Mouse (Mus musculus): ENCODE measurements around the gene Sf3b5.

Sf3b5 gene

DNA sequence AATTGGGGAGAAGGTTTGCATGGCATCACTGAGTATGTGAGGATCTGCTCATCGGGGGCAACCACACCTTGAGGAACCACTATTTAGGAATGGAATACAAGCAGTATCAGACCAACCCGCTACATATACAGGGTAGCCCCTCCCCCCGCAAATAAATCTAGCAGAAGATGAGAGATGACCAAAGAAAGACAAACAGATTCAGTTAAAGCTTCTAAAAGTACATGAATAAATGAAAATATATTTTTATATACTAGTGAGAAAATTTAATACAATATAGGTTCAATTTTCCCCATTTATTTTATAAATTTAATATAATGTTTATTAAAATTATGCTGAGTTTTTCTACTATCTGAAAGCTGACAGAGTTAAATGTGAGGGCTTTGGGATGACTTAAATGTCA, at the start of gene Sf3b5:
Gene Sf3b5 (plus strand): TSS at position 301 of the 400 bp plus-strand sequence.
- DNase-seq: no peak

DNA sequence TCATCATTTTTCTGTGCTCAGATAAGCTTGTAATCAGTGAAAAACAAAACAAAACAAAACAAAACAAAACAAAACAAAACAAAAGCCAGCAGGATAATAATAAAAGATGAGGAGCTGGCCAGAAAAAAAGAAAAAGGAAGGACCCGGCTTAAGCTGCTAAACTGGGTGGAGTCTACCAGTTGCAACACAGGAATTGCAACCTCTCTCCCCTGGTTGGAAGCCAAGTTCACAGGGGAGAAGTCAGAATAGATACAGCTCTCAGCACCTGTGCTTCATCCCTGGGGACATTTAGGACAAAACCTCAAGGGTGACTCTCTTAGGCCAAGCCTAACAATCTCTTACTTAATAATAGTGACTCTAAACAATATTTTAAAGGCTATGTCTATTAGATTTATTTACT, 49.3 kb upstream of the Sf3b5 start:
- no peak for DNase-seq

DNA sequence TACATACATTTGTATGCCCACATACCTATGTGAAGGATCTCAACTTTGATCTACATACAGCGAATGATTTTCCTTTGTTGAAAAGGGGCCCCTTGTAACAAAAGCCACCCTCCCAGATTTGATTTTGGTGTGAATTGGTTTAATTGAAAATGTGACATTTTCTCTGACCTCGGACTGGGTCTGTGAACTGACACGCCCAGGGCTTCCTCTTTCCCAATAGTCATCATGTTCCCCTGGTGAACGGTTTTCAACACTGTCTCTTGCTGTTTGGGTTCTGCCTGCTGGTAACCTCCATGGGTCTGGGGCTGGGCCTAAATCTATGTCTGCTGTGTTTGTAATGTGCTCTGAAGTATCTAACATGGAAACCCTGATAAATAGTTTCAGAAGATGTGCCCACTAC, 47.9 kb upstream of the Sf3b5 start:
- no peak for DNase-seq

DNA sequence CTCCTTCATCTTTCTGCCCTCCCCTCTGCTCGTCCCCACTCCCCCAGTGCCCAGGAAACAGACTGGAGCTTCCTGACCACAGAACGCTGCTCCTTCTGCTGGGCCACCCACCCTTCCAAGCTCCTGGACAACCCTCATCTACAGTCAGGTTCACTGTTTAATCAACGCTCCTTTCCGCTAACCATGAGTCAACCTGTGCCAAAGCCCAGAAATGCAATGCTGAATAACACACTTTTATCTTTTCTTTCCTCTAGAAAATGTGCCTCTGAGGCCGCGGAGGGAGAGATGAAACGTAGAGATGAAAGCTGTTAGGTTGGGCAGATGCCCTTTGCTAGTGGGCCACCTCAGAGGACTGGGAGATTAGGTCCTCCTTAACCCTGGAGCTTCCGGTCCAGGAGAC, 43.6 kb upstream of the Sf3b5 start:
- DNase-seq: no peak

DNA sequence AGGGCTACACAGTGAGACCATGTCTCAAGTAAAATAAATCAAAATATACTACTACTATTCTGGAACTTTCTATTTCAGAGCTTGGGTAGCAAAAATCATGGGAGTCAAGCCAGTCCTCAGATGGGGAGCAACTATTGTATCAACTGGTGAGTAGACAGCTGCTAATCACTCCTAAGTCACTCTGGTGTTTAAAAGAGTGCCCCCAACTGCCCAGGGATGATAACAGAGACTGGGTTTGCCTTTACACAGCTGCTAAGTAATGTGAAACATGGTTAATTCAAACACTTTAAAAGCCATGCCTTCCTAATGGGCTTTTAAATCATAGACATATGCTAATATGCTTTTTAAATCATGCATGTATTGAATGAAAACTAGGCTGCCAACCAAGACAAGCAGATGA, 42.9 kb upstream of the Sf3b5 start:
- no peak for DNase-seq

DNA sequence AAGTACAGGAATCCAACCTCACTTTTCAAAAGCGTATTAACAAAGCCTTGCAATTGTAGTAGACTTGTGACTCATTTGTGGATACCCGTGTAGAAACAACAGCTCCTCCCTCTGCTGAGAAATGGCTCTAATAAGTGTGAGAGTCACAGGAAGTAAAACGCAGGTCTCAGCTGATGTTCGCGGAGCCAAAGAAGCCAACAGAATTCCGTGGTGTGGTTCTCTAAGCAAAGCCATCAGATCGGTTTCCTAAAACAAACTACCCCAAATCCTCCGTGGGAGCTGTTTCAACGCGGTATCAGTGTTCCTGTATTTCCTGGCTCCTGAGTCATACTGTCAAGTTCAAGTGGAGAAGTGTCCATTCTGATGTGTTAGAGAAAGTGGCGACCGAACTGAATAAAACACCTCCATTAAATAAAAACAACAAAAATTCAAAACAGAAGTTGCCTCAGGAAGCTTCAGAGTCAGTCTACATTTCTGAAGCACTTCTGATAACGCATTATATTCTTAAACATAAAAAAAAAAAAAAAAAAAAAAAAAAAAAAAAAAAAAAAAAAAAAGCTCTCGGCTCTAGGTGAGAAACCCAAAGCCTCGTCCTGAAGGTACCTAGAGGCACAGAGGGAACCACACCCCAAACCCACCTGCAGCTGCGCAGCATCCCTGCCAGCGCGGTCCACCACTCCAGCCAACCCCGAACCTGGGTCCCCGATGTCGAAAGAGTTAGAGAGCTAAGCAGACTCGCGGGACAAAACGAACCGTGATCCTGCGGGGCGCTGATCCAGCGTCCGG, 41.6 kb upstream of the Sf3b5 start:
- DNase-seq: no peak

DNA sequence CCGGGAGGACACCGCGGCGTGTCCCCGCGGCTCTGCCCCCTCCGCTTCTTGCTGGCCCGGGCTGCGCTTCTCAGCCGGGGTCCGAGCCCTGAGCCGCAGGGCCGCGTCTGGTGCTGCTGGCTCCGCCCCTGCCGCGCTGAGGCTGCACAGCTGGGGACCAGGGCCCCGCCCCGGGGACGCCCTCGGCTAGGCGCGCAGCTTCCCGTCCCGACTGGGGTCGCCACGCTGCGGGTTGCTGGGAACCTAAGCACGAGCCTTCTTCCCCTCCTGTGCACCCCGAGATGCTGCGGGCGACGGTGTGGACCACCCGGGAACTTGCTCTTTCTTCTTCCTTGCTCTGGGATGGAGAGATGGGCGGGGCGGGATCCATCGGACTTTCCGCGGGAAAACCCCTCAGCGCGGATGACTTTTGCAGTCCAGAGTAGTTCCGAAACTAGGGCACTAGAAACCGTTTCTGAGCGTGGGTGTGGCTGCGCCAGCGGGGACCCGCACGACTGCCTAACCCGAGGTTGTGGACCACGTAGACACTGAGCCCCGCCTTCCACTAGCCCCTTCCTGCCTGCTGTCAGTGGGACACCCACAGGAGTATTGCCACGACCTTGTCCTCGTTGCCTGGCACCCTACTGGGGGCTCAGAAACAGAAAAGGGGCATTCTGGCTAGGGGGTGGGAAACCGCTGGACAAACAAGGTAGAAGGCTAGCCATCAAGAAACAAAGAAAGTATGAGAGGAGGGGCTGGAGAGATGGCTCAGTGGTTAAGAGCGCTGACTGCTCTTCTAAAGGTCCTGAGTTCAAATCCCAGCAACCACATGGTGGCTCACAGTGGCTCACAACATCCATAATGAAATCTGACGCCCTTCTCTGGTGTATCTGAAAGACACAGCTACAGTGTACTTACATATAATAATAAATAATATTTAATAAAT, 40.7 kb upstream of the Sf3b5 start, which contains the start of gene Stx11:
Gene Stx11 (minus strand): TSS at position 148 of the 925 bp plus-strand sequence.
- no peak for DNase-seq

DNA sequence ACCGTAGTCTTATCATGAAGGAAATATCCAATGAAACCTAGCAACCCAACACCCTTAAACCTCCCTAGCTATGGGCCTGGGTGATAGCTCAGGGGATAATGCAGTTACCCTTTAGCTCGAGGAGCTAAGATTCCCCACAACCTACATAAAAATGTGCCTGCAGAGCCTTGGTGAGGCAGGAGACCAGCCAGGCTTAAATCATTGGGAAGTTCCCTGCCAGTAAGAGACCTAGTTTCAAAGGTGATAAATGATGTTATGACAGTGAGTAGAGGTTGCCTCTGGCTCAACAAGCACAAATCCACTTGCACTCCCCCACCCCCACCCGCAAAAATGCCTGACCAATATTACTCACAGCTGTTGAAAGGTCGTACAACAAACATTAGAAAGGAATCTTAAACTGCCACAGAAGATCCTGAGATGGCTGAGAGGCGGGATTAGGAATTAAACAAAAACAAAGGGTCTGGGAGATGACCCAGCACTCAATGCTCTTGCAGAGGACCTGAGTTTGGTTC, 39.4 kb upstream of the Sf3b5 start:
- DNase-seq: no peak

DNA sequence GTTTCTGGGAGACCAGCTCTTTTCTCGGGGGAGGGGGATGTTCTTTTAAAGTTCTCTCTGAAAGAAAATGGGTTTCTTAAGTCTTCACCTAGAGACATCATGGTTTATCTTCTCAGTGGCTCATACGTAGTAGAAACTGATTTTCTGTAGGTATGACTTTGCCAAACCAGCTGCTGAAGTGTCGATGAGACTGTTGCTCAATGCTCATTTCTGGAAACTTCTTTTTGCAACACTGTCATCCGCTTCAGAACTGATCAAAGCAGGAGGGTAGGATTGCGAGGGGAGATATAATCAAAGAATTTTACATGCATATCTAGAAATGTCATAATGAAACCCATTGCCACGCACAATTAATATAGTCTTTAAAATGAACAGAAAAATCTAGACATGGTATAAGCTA, 30.6 kb upstream of the Sf3b5 start:
- no peak for DNase-seq

DNA sequence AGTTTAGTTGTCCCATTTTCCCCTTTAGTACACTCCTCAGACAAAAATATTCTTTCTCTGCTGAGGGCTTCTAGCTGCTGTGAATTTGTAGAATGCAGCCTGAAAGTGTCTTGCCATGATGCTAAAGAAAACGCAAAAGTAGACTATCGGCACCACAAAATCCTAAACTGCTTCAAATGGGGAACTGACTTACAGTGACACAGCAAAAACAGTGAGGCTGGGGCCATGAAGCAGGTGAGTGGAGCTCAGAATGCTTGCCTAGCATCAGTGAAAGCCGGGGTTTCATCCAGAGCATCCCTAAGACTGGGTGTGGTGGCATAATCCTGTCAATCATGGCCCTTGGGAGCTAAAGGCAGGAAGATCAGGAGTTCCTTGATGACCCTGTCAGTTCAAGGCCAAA, 29.7 kb upstream of the Sf3b5 start:
- no peak for DNase-seq

DNA sequence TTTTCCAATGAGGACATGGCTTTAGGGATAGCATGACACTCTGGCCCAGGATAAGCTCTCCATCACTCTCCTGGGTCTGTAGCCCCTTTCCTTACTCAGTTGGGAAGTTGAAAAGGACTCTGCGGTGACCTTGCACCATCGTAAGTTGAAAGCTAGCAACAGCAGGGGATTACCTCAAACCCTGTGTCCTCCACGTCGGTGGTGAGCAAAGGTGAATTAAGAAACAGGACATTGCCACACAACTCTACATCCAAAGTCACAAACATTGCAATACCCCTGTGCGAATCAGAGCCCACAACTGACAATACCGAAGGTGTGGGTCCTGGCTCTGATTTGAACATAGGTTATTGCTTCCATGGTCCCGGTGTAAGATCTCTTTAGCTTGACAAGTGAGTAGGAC, 29.2 kb upstream of the Sf3b5 start:
- no peak for DNase-seq

DNA sequence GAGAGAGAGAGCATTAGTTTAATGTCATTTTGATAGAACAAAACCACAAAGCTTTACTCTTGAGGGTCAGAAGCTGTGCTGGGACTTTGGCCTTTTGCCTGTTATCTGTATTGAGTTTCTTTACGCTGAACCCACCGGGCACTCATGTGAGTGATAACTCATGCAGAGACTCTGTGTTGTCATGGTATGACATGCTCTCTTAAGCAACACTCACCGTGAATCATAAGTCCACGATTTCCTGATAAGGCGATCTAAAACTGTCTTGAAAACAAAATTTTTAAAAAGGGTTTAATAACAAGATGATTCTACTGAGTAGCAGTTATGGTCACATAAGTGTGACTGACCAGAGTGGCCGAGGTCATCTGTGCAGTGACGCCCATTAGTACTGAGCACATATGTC, 28.6 kb upstream of the Sf3b5 start:
- no peak for DNase-seq

DNA sequence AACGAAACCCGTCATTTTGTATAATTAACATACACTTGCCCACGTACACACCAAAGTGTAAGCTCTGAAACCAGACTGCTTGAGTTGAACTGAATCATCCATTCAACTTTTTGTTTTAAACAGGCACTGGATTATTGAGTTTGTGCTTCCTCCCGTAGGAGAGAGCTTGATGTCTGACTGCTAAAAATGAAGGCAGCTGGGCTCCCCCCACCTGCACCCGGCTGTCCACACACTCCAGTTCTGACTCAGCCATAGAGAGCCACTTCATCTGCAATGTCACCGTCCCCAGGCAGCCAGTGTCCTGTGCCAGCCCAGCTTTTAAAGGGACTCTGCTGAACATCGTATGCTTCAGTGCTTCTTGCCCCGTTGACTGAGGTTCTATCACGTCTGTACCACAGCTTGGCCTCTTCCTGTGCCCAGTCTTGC, 27.3 kb upstream of the Sf3b5 start:
- peak; percentile 26 for DNase-seq

DNA sequence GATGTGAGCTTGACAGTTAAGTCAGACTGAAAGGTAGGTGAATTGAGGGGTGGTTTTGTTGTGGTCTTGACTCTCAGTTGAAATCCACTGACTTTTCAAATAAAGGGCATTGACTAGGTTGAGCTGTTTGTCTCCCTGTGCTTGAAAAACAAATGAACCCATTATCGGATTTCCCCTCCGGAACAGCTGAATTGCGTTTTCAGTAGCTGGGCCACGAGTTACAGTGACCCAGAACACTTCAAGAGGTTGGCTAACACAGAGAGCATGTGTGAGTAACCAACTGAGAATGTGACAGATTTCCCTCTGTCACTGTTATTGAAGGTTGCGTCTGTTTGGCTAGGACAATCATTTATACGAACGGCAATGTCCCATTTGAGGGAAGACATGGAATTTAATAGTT, 24.1 kb upstream of the Sf3b5 start:
- DNase-seq: no peak

DNA sequence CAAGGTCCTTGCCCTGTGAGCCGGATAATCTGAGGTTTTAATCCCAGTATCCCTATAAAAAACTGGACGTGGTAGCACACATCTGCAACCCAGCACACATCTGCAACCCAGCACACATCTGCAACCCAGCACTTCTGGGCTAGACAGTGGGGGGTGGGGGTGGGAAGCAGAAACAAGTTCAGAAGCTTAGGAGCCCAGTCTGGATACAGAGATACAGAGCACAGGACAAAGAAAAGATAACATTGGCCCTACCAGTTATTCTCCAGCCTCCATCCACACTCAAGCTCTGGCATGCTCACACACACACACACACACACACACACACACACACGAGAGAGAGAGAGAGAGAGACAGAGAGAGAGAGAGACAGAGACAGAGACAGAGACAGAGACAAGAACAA, 21.6 kb upstream of the Sf3b5 start:
- no peak for DNase-seq

DNA sequence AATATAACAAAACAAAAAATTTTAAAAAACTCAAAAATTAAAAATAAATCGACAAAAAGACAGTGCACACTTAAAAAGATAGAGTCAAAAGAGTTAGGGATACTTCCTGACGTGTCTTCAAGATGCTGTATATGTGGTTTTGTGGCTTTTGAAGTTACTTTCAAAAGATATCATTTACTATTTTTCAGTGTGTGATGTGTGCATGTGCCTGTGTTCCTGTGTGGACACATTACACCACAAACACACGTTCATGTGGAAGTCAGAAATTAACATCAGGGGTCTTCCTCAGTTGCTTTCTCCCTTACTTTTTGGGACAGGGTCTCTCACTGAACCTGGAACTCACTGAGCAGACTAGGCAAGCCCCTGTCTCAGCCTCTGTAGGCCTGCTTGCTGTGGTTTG, 20.1 kb upstream of the Sf3b5 start:
- DNase-seq: no peak

DNA sequence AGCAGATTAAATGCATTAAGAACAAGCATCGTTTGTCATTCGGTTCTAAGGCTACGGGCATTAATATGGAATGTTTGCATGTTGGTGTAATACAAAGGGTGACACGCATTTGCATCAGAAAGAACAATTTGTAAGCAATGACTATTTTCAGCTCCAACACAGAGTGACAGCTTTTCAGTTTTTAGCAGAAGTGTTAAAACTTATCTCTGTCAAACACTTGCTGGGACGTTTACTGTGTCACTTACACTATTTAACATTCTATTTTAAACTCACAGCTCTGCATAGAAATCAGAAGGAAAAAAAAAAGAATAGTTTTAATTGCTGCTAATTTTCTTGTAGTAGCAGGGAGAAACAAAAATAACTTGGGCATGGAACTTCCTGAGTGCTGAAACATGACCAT, 18.7 kb upstream of the Sf3b5 start:
- no peak for DNase-seq

DNA sequence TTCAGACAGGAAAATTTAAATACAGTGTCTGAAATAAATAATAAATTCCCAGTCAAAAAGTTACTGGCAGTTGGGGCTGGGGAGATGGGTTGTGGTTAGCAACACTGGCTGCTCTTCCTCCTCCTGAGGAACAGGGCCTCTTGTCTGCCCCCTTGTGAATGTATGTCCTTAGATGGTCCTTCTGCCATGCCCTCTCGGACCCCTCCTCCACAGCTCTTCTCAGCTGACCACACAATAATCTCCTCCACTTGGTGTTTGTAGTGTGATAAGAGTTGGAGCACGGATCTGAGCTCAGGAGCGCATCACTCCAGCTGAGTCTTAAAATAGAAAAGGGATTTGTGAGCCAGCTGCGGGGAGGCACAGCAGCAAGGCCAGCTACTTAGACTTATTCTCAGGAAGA, 18.2 kb upstream of the Sf3b5 start:
- no peak for DNase-seq

DNA sequence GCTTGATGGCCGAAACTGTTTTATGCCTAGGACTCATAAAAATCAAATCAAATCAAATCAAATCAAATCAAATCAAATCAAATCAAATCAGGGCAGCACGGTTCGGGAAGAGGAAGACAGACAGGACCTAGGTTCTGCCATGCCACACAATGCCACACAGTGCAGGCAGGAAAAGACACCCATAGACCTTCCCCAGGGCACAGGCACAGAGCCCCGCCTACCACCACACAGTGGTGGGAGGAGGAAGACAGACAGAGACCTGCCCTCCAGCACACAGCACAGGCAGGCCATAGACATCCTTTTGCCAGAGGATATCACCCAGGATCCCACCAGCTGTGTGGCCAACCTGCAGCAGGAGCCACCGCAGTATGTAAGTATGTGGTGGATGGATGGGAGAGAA, 13.2 kb upstream of the Sf3b5 start:
- no peak for DNase-seq

DNA sequence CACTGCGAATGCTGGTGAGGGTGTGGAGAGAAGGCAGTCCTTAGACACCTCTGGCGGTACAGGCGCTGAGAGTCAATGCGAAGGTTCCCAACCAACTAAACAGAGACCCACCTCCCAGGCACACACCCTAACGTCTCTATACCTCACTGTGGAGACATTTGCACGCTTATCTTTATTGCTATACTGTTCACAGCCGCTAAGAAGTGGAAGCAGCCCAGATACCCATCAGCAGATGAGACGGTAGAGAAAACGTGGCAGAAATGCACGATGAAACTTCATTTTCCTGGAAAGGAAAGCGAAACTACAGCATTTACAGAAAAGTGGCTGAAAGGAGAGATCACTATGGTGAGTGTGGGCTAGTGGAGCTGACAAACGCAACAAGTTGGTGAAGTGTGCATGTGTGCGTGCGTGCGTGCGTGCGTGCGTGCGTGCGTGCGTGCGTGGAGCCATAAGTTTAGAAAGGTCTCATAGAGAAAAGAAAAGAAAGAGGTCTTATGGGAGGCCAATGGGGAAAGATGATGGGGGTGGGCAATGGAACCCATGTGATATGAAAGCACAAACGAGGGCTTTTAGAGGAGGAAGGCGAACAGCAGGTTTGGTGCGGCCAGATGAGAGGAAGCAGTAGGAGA, 11.6 kb upstream of the Sf3b5 start:
- no peak for DNase-seq

DNA sequence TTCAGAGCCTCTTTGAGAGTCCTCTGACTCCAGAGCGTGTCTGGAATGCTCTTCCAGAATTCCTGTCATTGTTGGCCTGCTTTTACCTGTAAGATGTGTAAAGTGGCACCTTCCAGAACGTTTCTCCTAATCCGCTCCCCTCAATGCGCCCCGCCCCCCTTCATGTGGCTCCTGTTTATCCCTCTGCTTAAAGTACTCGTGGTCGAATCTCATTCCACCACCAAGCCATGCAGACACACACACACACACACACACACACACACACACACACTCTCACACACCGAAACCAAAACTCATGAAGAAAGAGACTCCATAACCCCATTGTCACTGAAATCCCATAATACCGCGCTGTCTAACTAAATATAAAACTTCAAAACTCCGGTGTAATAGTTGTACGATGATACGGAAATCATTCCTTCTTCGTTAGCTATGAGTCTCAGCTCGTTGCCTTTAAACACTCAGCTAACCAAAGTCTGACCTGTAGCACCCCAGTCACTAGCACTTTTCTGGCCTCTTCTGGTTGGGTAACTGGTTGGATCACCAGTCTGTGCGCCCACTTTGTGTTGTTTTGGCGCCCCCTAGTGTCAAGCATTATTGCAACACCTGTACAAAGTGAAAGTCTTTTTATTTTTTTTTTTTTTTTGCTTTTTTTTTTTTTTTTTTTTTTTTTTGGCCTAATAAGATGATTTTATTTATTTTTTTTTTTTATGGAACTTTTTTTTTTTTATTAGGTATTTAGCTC, 8.2 kb upstream of the Sf3b5 start:
- DNase-seq: peak; percentile 68

DNA sequence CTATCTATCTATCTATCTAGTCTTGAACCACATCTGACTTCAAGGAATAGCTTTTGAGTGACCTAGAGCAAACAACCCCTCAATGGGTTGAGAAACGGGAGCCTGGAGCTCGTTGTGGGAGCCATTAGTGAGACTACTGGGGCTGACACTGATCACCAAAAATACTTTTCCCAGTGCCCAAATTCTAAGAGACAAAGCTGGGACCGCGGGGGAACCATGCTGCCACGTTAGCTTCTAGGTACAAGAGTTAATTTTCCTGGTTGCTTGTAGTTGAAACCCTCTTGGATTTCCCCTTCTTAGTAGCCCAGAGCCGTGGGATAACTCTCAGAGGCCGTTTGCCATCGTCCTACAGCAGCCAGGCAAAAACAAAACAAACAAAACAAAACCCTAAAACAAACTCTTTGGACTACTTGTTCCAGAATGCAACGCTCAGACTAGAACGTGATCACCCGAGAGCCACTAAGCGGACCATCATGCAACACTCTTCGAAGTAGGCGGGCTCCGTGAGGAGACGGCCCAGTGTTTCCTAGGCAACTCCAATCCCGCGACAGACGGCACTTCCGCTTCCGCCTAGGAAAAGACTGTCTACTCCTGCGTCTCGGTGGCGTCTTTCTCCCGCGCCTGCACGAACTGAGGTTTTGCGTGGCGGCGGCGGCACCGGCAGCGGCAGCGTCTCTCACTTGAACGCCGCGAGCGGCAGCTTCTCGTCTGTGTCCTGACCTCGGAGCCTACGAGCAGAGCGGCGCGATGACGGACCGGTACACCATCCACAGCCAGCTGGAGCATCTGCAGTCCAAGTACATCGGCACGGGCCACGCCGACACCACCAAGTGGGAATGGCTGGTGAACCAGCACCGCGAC, 3.0 kb downstream of the Sf3b5 start:
- DNase-seq: peak; percentile 95

All from right cerebral cortex, postnatal 25 days (tissue).